Mouse (Mus musculus) midbrain, embryonic 10.5 days (tissue): ENCODE data around the gene Wwp2. TPM values are rescaled to one million over a fixed set of nuclear protein-coding genes. Genes with fewer than 3 reads are reported as not detected.
A peak's percentile ranks its signal among the peaks of the same experiment; 100 is the strongest.

Experiments
- DNase-seq: peaks from one replicate; pipeline ENCODE4 v3.0.0-alpha.2; 2017; ENCODE audit warnings: low spot score
- H3K27ac ChIP-seq: fragments of 300-500 bp; sonication (generic); replicated peaks from 2 replicates; pipeline ENCODE4 v1.5.1; 2016; ENCODE audit warnings: mild to moderate bottlenecking
- H3K27me3 ChIP-seq: fragments of 300-500 bp; sonication (generic); 2 replicates; pipeline ENCODE4 v1.6.1; 2016; ENCODE audit warnings: low read depth, mild to moderate bottlenecking; ENCODE audit not compliant: poor library complexity, severe bottlenecking
- H3K36me3 ChIP-seq: fragments of 300-500 bp; sonication (generic); 2 replicates; pipeline ENCODE4 v1.6.1; 2016; ENCODE audit warnings: mild to moderate bottlenecking, moderate library complexity
- H3K4me1 ChIP-seq: fragments of 300-500 bp; sonication (generic); 2 replicates; pipeline ENCODE4 v1.6.1; 2016
- H3K4me3 ChIP-seq: fragments of 300-500 bp; sonication (generic); 2 replicates; pipeline ENCODE4 v1.5.1; 2016; ENCODE audit warnings: mild to moderate bottlenecking, moderate library complexity
- H3K9me3 ChIP-seq: fragments of 300-500 bp; sonication (generic); replicated peaks from 2 replicates; pipeline ENCODE4 v1.6.1; 2016; ENCODE audit warnings: mild to moderate bottlenecking
- WGBS: fragments of 180-500 bp; shearing (Covaris S2); methylation state at CpG from one replicate; pipeline ENCODE4 v1.1.7; 2016; 5-methylcytosine and 5-hydroxymethylcytosine counted together
- polyA plus RNA-seq: library from polyadenylated mRNA; unstranded; fragments of >200 nt; fragmentation: Nextera tagmentation; extraction: Ambion mirVana; gene quantifications from 2 replicates; pipeline ENCODE4 v1.2.1, GENCODE M21; 2016

Wwp2 gene
- polyA plus RNA-seq, 1 experiment from 2014 or later, result 54.4 TPM

- Histone ChIP-seq H3K9me3 (no peaks in the 10 kb centered on the region), H3K4me1 (0 out of 2 replicates have a peak, but pooled peaks cover 7% of the 10 kb centered on the region), H3K36me3 (peaks cover 17% of the 10 kb centered on the region), H3K27ac (no peak overlapping the region), H3K27me3 (no peaks in the 10 kb centered on the region), H3K4me3 (no peak overlapping the region)
- 49% methylated on average over 5 of the region's 5 CpGs for WGBS
- DNase-seq, result no peak
Observed at GRCm38 (mm10) chr8:107489921-107490320, 53.8 kb downstream of the Wwp2 start.

- peaks cover 10% of the 10 kb centered on the region for H3K36me3 ChIP-seq
- H3K9me3 ChIP-seq, result no peaks in the 10 kb centered on the region
- no peak overlapping the region for H3K4me3 ChIP-seq
- 0 out of 2 replicates have a peak, but pooled peaks cover 7% of the 10 kb centered on the region for H3K4me1 ChIP-seq
- H3K27me3 ChIP-seq, result no peaks in the 10 kb centered on the region
- 72% methylated on average over 2 of the region's 2 CpGs for WGBS
- no peak for DNase-seq
- no peak overlapping the region for H3K27ac ChIP-seq
Observed at GRCm38 (mm10) chr8:107490649-107491048, 54.5 kb downstream of the Wwp2 start.

- Histone ChIP-seq H3K4me3 (no peak overlapping the region), H3K27ac (no peak overlapping the region; the same call in 1 of the 2 replicates), H3K9me3 (no peaks in the 10 kb centered on the region), H3K27me3 (no peaks in the 10 kb centered on the region), H3K4me1 (0 out of 2 replicates have a peak, but pooled peaks cover 10% of the 10 kb centered on the region), H3K36me3 (peaks cover 6% of the 10 kb centered on the region)
- 82% methylated on average over 4 of the region's 4 CpGs for WGBS
- DNase-seq, result no peak
Observed at GRCm38 (mm10) chr8:107491212-107491611, 55.0 kb downstream of the Wwp2 start.

- Histone ChIP-seq H3K36me3 (peaks cover under 1% of the 10 kb centered on the region), H3K4me3 (no peak overlapping the region), H3K9me3 (no peaks in the 10 kb centered on the region), H3K4me1 (0 out of 2 replicates have a peak, but pooled peaks cover 11% of the 10 kb centered on the region), H3K27ac (no peak overlapping the region), H3K27me3 (no peaks in the 10 kb centered on the region)
- DNase-seq, result no peak
Observed at GRCm38 (mm10) chr8:107491831-107492230, 55.7 kb downstream of the Wwp2 start.

GRCm38 (mm10) chr8:107492802-107493201 is 56.6 kb downstream of the Wwp2 start:
- WGBS, result 91% methylated on average over 5 of the region's 5 CpGs

GRCm38 (mm10) chr8:107495425-107495824 is 59.3 kb downstream of the Wwp2 start:
- Histone ChIP-seq H3K27me3 (no peaks in the 10 kb centered on the region), H3K36me3 (no peaks in the 10 kb centered on the region), H3K4me3 (no peak overlapping the region), H3K4me1 (0 out of 2 replicates have a peak, but pooled peaks cover 8% of the 10 kb centered on the region), H3K27ac (no peak overlapping the region), H3K9me3 (no peaks in the 10 kb centered on the region)
- DNase-seq, result no peak
- 87% methylated on average over 9 of the region's 9 CpGs for WGBS

More at GRCm38 (mm10) chr8:107492802-107493201, 56.6 kb downstream of the Wwp2 start:
- Histone ChIP-seq H3K9me3 (no peaks in the 10 kb centered on the region), H3K27ac (no peak overlapping the region), H3K36me3 (no peaks in the 10 kb centered on the region), H3K4me3 (no peak overlapping the region), H3K27me3 (no peaks in the 10 kb centered on the region), H3K4me1 (0 out of 2 replicates have a peak, but pooled peaks cover 11% of the 10 kb centered on the region)
- DNase-seq, result no peak

- H3K4me1 ChIP-seq, result peaks cover 13% of the 10 kb centered on the region
- no peak overlapping the region for H3K27ac ChIP-seq
- no peaks in the 10 kb centered on the region for H3K36me3 ChIP-seq
- WGBS, result 79% methylated on average over 6 of the region's 6 CpGs
- DNase-seq, result no peak
- no peaks in the 10 kb centered on the region for H3K27me3 ChIP-seq
- no peaks in the 10 kb centered on the region for H3K9me3 ChIP-seq
- H3K4me3 ChIP-seq, result no peak overlapping the region
Observed at GRCm38 (mm10) chr8:107497708-107498107, 61.5 kb downstream of the Wwp2 start.

GRCm38 (mm10) chr8:107498390-107498789 is 62.2 kb downstream of the Wwp2 start:
- H3K36me3 ChIP-seq, result no peaks in the 10 kb centered on the region
- peak overlapping the region; percentile 13; the same call in 1 of the 2 replicates for H3K27ac ChIP-seq
- H3K27me3 ChIP-seq, result no peaks in the 10 kb centered on the region
- WGBS, result 38% methylated on average over 1 of the region's 1 CpGs
- H3K4me3 ChIP-seq, result no peak overlapping the region
- no peaks in the 10 kb centered on the region for H3K9me3 ChIP-seq
- peaks cover 20% of the 10 kb centered on the region for H3K4me1 ChIP-seq
- DNase-seq, result no peak

- 86% methylated on average over 8 of the region's 8 CpGs for WGBS
- H3K27ac ChIP-seq, result peak overlapping the region; percentile 13; the same call in 1 of the 2 replicates
- H3K4me3 ChIP-seq, result no peak overlapping the region
- no peaks in the 10 kb centered on the region for H3K36me3 ChIP-seq
- DNase-seq, result no peak
- no peaks in the 10 kb centered on the region for H3K9me3 ChIP-seq
- H3K4me1 ChIP-seq, result peaks cover 24% of the 10 kb centered on the region
- no peaks in the 10 kb centered on the region for H3K27me3 ChIP-seq
Observed at GRCm38 (mm10) chr8:107498806-107499205, 62.6 kb downstream of the Wwp2 start.

GRCm38 (mm10) chr8:107499519-107499918 is 63.4 kb downstream of the Wwp2 start:
- Histone ChIP-seq H3K27ac (no peak overlapping the region), H3K4me3 (no peak overlapping the region), H3K27me3 (no peaks in the 10 kb centered on the region), H3K36me3 (no peaks in the 10 kb centered on the region), H3K4me1 (peaks cover 29% of the 10 kb centered on the region), H3K9me3 (no peaks in the 10 kb centered on the region)
- DNase-seq, result no peak
- WGBS, result 90% methylated on average over 3 of the region's 3 CpGs

GRCm38 (mm10) chr8:107502407-107502806 is 66.2 kb downstream of the Wwp2 start:
- 90% methylated on average over 8 of the region's 8 CpGs for WGBS
- Histone ChIP-seq H3K9me3 (no peaks in the 10 kb centered on the region), H3K4me3 (no peak overlapping the region), H3K4me1 (peaks cover 33% of the 10 kb centered on the region), H3K27me3 (no peaks in the 10 kb centered on the region), H3K36me3 (peaks cover 15% of the 10 kb centered on the region), H3K27ac (peak overlapping the region; percentile 60)
- DNase-seq, result no peak

- Histone ChIP-seq H3K27ac (peak overlapping the region; percentile 60), H3K36me3 (peaks cover 20% of the 10 kb centered on the region), H3K9me3 (no peaks in the 10 kb centered on the region), H3K4me3 (no peak overlapping the region), H3K27me3 (no peaks in the 10 kb centered on the region), H3K4me1 (peaks cover 31% of the 10 kb centered on the region)
- DNase-seq, result no peak
- WGBS, result 67% methylated on average over 3 of the region's 3 CpGs
Observed at GRCm38 (mm10) chr8:107502922-107503321, 66.8 kb downstream of the Wwp2 start.

- Histone ChIP-seq H3K27ac (peak overlapping the region; percentile 60), H3K36me3 (peaks cover 24% of the 10 kb centered on the region), H3K4me3 (no peak overlapping the region), H3K9me3 (no peaks in the 10 kb centered on the region), H3K4me1 (peaks cover 29% of the 10 kb centered on the region), H3K27me3 (no peaks in the 10 kb centered on the region)
- DNase-seq, result peak; percentile 29
- WGBS, result 17% methylated on average over 6 of the region's 6 CpGs
Observed at GRCm38 (mm10) chr8:107503354-107503753, 67.2 kb downstream of the Wwp2 start.
